Mouse (Mus musculus): ENCODE measurements around the gene Gpc2.
A peak's percentile ranks its signal among the peaks of the same experiment; 100 is the strongest.

Gpc2 gene

GRCm38 (mm10) chr5:138279585-138280424, at the start of gene Gpc2, which contains the start of the genes Gm43720 and Stag3:
Gpc2 (minus strand) TSS chr5:138280005.
Gm43720 (minus strand) TSS chr5:138279958.
Stag3 (plus strand) TSS chr5:138280240.
- peak; percentile 75 to 86 for DNase-seq

DNA sequence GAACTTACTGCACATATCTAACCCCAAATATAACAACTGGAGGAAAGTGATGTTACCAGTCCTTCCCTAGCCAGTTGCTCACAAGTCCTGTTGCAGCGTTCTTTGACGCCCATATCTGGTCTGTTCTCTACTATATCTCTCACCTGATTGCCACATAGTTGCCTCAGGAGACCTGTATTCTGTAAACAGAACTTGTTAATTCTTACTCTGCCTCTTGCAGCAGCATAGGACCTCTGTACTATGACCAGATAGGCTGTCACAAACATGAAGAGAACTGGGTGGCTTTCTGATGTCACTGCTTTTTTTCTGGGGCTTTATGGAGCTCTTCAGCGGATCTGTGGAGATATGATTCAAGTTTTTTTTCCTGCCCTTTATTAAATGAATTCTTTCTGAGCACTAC, 33.0 kb upstream of the Gpc2 start:
- DNase-seq, result no peak

GRCm38 (mm10) chr5:138299613-138300012, 19.8 kb upstream of the Gpc2 start:
- DNase-seq, result no peak

DNA sequence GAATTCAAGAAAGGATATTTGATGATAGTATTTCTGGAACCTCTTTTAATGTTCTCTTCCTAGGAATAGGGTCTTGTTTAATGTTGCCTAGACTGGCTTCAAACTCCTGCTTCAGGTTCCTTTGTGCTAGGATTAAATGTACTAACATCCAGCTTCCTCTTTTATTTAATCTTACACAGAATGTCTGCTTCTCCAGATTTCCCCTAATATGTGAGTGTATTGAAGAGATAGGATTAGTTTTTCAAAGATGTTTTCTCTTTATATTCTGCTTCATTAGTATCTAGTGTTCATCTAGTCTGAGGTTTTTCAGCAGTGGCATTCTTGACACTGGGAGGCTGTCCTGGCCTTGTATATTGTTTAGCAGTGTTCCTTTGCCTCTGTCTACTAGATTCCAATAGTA, 14.4 kb upstream of the Gpc2 start:
- no peak for DNase-seq

DNA sequence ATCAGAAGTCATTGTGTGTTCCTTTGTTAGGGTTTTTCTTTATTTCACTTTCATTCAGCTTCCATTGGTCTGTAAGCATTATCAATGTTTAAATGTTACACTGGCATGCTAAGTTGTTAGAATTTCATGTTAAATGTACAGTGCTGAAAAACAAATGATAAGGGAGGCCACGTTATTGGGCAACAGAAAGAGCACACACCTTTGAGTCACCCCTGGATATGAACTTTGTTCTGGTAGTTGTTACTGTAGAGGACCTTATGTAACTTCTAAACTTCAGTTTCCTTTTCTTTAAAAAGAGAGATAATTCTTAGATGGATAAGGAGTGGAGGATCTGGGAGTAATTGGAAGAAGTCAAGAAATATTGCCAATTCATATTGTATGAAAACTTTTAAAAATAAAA, 11.8 kb upstream of the Gpc2 start:
- no peak for DNase-seq

- no peak for DNase-seq
These were observed 8.1 kb upstream of the Gpc2 start for GRCm38 (mm10) chr5:138287861-138288260.

- DNase-seq, result no peak
These were observed 3.7 kb upstream of the Gpc2 start for GRCm38 (mm10) chr5:138283540-138283939.

- no peak for DNase-seq
These were observed 2.0 kb upstream of the Gpc2 start for GRCm38 (mm10) chr5:138281798-138282197.

GRCm38 (mm10) chr5:138280829-138281228, 1.0 kb upstream of the Gpc2 start:
- no peak for DNase-seq

DNA sequence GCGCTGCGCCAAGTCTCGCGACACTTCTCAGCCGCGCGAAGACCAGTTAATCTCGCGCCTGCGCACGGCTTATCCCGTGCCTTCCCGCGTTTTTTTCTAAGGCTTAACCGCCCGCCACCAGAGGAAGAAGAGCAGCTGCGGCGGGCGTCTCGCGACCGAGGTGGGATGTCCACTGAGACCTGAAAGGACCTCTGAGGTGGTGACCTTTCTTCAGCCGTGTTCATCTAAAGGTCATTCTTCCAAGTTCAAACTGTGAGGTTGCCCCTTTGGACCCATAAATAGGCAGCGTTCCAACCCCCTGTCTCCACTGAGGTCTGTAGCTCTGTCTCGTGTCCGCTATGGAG, 592 bp upstream of the Gpc2 start:
- no peak for DNase-seq

DNA sequence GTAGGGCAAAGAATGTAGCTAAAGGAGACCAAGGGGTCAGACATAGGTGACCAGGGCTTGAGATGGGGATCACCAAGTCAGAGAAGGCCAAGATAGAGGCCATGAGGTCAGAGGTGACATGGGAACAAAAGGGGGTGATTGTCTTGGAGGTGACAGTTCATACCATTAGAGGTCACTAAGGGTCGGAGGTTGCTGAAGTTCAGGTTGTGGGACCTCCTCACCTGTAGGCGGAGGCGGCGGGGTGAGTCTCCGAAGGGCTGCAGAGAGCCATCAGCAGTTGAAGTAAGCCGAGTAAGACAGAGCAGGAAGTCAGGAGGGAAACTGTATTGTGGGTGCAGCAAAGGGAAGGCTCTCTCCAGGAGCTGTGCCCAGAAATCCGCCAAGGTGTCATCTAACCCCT, 1.8 kb downstream of the Gpc2 start:
- no peak for DNase-seq

DNA sequence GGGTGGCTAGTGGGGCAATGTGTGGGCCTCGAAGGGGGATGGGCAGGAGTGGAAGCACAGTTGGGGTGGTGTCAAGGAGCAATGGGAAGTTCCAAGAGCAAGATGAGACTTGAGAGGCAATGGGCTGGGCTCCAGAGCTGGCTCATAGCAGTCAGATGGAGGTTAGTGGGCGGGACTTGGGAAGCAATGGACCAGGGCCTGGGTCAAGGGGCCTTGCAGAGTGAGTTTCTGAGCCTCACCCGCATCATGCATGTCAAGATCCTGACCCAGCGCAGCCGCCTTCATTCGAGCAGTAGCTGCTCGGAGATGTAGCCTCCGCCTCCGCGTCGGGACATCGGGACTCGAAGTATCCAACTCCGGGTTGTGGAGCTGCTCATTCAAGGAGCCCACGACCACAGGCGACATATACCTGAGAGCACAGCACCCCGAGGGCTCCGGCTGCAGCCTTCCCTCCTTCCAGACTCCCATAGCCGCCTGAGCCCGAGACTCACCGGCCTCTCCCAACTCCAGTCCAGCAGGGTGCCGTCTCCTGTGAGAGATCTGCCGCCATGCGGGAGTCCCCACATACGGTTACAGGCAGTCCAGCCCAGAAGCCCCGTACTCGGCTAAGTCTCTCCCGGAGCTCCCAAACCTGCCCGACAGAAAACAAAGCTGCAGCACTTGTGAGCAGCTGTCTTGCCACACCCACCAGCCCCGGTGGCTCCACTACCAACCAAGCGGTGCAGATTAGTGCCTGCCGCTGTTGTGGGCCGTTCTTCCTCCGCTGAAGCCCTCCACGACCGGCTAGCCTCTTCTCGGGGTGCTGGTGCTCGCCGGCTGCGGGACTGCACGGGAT, 4.4 kb downstream of the Gpc2 start:
- peak; percentile 61 to 66 for DNase-seq

DNA sequence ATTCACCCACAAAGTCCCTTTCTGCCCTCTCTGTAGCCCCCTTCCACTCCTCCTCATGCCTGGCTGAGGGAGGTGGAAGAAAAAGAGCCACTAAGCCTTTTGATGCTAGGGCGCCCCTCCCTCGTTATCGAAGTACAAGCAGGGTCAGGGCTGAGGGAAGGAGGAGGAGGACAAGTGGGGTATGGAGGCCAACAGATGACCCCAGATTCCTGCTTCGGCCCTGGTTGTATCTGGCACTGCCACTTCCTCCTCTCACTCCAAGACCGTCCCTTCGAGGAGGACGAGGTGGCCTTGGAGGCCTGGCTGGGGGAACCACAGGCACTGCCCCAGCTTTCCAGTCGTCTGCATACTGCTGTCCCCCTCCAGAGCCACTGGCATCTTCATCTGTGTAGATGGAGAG, 5.6 kb downstream of the Gpc2 start:
- DNase-seq, result no peak

DNA sequence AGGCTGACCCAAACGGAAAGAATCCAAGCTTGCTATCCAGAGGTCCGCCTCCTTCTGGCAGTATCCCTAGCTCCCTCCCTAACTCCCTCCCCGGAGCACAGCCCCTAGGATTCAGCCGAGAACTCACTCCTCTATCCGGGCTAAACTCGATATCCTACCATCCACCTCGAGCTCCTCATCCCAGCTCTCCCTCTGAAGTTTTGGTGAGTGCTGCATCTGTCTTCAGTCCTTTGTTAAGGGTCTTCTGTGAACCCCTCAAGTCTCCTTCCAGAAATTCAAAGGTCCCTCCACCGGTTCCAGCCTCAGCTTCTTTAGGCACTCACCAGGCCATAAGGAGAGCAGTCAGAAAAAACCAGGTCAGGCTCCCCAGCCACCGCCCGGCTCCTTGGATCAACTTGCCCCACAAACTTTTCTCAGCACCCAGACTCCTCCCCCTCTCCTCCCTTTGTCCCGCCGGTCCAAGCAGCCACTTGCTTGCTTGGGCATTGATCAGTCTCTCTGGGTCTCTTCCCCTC, 7.3 kb downstream of the Gpc2 start, which contains the start of gene Gal3st4:
TSS of gene Gal3st4 (minus strand) at position 432 of the 515 bp plus-strand sequence.
- DNase-seq, result no peak

DNA sequence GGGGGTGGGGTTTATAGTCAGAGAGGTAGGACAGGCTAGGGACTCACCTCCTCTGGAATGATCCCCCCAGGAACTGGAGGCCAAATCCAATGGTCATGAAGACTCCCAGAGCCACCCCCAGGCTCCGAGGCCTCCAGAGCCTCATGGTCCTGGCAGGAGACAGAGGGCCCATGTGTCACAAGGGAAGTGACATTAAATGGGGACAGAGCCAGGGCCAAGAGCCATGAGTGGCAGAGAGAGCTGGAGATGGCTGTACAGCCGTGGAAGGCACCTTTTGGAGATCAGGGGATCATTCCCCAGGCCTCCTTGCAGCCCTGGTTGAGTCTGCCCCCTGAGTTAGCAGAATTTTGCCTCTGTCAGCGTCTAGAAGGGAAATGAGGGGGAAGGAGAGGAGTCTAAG, 8.6 kb downstream of the Gpc2 start:
- no peak for DNase-seq

GRCm38 (mm10) chr5:138268980-138269379, 10.8 kb downstream of the Gpc2 start:
- DNase-seq, result no peak

- DNase-seq, result no peak
These were observed 12.7 kb downstream of the Gpc2 start for GRCm38 (mm10) chr5:138267114-138267513.

- DNase-seq, result no peak
These were observed 14.1 kb downstream of the Gpc2 start for GRCm38 (mm10) chr5:138265712-138266111.

GRCm38 (mm10) chr5:138264207-138264578, 15.6 kb downstream of the Gpc2 start:
- DNase-seq, result peak in 1 of 2 experiments; percentile 46

- peak; percentile 95 to 98 for DNase-seq
These were observed 16.3 kb downstream of the Gpc2 start, which contains the start of gene BC037034 for GRCm38 (mm10) chr5:138263260-138264206. BC037034 (minus strand) TSS chr5:138264033.

DNA sequence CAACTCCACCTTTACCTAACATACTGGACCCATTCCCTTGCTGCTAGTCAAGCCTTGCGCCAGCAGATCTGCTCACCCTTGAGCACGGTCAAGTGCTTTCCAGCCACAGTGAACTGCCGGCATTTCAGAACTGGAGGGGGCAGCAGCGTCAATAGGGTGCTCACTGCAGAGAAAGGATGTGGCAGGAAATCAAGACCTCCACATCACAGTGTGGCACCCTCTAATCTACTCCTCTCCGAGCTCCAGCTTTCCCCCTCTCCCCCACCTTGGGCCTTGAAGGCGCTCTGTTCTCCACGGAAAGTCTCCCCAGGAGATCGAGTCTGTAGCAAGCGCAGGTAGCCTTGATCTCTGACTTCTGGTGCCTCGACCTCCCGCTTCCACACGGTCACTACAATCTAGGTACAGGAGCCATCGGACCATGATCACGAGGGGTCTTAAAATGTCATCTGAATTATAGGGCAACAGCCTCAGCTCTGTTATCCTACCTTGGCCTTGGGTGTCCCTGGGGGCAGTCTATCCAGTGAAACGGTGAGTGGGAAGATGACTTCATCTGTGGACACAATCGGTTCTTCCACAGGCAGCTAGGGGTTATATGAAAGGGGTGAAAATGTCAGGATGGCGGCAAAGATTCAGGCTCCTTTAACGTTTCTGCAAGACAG, 17.1 kb downstream of the Gpc2 start:
- no peak for DNase-seq

- no peak for DNase-seq
These were observed 17.8 kb downstream of the Gpc2 start for GRCm38 (mm10) chr5:138262001-138262400.
